Mouse (Mus musculus) adrenal gland, postnatal 14 days (tissue): ENCODE data around the gene Gse1. TPM values are rescaled to one million over a fixed set of nuclear protein-coding genes. Genes with fewer than 3 reads are reported as not detected.

Experiments
- DNase-seq: peaks from one replicate; pipeline ENCODE4 v3.0.0; 2021; ENCODE audit warnings: mixed read lengths
- total RNA-seq: library from RNA; stranded (reverse); gene quantifications from 2 replicates; pipeline ENCODE4 v1.2.3, GENCODE M21; 2021

Gse1 gene
- total RNA-seq, 1 experiment from 2014 or later, result 29.9 TPM

DNA sequence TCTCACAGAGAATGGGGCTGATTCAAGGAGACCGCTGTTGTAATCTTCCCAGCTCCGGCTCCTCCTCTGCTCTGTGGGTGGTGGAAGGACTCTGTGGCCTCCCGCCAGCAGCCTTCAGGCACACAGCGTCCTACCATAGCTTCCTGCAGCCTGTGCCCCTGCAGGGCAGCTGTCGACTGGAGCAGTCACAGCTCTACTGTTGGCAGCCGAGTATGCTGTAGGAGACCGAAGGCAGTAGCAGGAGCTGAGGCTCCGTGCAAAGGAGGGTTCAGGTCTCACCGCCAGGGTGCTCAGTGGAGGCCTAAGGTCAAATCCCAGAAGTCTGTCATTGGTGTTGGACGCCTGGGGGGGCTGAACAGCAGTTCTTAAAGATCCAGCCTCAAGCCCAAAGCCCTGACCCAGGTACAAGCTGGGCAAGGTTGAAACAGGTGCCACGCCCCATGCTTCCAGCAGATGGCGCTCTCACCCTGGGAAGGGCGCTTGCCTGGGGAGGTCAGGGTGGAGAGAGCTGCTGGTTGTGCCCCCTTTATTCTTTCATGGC lies 72.4 kb downstream of the Gse1 start:
- DNase-seq, result peak; percentile 90

DNA sequence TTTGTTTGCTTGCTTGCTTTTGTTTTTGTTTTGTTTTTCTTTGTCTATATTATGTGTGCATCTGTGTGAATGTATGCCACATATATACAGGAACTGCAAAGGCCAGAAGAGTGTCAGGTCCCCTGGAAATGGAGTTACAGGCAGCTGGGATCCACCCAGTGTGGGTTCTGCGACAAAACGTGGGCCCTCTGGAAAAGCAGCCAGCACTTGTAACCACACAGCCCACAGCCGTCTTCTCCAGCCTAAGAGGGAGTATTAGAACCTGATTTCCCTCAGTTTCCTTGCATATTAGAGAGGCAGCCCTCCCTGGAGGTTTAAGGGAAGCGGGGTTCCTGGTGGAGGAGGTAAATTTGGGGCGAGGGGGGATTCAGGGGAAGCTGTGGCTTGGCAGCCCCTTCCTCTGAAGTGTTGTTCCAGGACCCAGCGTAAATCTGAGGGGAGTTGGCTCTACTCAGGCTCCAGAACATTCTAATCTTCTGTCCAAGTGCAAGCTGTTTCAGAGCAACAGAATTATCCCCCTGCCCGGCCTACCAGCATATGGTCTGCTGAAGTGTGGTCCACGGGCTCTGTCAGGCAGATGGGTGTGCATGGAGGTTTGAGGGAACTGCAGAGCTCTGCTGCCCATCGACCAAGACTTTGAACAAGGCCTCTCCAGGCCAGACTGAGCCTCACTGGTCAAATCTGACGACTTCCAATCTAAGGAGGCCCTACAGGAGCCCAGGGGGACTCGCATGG lies 74.9 kb downstream of the Gse1 start:
- DNase-seq, result no peak

DNA sequence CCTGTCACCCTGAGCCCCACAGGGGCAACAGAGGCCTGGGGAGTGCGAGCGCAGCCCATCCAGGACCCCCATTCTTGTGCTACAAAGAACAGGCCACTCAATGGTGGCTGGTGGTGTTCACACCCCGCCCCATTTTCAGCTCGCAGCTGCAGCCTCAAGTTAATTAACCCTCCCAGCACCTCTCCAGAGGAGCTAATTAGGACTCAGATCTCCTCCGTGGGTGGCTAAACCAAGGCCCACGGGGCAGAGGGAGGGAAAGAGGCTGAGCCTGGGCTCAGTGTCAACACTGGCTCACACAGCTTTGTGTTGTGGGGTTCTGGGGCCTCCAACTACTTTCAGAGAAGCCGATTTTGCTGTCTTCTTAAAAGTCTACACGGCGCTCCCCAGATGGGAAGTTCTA lies 75.8 kb downstream of the Gse1 start:
- no peak for DNase-seq

DNA sequence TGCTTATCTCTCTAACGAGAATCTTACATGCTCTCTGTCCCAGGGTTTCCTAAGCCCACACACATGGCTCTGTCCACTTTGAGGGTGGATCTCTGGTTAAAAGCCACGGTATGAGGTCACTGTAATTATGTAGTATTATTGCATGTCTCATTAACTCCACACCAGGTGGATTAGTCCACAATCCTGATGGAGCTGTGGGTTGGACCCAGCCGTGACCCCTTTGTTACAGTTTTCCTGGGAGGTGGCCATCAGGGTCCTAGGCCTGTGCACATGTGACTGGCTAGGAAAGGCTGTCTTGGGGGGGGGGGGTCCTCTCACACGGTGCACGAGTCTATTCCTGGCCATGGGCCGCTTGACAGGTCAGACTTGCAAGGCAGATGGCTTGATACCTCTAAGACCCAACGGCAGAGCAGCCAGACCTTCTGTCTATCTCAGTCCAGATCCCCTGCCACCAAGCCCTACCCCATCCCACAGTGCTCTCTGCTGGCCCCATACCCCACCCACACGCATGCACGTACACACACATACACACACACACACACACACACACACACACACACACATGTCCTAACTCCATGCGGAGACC lies 77.6 kb downstream of the Gse1 start:
- DNase-seq, result no peak

DNA sequence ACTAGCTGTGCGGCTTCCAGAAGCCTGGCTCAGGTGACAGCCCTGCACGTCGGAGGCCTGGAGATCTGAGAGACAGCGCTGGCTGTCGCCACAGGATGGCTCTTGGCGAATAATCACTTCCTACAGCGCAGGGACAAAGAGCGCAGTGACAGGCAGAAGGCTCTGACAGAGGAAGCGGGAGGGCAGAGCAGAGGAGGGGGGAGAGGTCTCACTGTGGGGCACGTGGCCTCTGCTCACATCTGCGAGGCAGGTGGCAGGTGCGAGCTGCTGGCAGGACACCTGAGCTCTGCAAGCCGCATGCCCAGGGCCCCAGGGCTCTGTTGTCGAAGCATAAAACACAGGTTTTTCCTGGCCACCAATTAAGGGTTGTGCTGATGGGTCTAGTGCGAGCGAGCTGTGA lies 78.8 kb downstream of the Gse1 start:
- DNase-seq, result no peak

DNA sequence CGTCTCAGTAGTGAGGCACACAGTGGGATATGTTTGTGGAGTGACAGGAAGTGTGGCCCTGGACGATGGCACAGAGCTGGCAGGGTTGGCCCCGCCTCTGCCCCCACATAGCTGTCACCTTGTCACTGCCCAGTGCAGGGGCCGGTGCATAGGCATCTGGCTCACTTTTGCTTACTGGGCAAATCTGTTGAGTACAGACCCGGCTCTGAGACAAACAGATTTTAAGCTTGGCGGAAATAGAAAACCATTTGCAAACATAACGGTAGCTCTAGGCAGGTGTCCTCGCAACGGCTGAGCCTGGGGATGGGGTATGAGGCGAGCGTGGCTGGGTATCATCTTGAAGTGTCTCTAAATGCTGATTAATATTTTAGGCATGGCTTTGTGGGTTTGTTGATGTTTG lies 79.3 kb downstream of the Gse1 start:
- DNase-seq, result no peak

DNA sequence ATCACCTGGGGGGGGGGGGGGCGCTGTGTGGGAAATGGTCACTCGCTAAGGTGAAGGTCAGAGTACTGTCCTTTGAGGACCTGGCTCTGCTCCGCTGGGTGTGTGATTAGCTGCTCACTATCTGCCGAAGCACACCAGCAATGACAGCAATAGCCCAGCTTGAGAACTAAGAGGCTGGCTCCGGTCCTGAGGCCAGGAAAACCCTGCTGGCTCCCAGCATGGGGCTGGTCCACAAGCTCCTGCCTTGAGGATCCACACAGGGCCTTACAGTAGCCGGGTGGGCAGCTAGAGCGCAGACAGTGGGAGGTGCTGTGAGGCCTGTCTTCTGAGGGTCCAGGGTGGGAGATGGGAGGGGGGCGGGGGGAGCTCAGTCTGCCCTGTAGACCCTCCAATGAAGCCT lies 79.9 kb downstream of the Gse1 start:
- DNase-seq, result no peak

DNA sequence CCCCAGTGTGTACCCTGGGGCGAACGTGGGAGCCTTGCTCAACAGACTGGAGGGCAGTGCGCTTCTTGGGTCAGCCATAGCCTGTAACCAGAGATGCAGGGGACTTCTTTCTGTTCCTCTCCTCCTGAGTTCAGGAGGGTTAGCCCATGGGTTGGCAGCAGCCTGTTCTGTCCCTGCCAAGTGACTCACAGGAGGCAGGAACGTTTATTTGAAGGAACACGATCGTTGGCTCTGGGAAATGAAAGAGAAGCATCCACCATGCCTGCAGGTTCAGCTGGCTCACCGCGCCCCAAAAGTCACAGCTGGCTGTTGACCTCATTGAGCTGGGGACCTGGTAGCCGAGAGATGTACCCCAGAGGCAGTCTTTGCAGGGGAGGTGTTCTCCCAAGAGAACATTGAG lies 80.3 kb downstream of the Gse1 start:
- peak; percentile 77 for DNase-seq

DNA sequence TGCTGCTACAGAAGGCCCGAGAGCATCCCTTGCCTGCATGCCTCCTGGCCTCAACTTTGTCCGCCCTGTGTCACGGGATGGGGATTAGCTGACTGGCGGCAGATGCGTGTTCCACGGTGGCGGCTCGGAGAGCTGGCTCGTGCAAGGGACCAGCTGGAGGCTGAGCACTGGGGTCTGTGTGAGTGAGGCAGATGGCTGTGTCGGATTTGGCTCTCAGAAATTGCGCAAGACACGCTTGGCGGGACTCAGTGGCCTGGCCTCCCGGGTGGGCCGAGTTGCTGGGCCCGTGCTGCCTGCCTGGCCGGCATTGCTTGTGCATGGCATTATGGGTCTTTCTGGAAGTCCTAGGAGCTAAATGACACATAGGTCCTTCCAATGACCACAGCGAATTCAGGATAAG lies 81.1 kb downstream of the Gse1 start:
- DNase-seq, result peak; percentile 35

DNA sequence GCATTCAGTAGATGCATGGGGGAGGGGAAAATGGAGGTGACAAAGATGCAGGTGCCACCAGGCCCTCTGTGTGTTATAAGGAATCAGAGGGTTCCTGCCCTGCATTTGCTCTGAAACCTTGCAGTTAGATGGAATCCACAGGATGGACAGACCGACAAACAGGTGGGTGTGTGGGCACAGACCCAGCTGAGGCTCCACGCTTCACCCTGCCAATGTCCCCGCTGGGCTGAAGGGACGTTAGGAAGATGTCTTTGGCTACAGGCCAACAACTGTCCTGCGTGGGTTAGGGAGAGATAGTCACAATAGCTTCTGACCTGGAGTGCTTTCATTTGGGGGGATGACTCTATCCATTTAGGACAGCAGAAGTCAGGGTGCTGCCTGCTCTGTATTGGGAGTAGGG lies 81.8 kb downstream of the Gse1 start:
- no peak for DNase-seq

DNA sequence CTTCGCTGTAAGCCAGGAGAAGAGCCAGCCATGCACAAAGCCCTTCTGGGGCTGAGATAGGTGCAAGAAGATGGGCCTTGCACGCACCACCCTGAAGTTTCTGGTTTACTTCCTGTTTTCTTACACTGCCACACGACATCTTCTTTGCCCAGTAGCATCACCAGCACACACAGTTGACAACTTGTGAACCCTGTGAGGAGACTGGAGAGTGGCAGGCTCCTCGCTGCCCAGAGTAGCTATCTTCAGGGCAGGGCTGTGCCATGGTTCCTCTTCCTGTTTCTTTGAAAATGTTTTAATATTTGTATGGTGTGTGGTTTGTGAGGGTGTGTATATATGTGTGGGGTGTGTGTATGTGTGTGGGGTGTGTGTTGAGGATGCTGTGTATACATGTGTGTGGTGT lies 84.2 kb downstream of the Gse1 start:
- DNase-seq, result no peak

DNA sequence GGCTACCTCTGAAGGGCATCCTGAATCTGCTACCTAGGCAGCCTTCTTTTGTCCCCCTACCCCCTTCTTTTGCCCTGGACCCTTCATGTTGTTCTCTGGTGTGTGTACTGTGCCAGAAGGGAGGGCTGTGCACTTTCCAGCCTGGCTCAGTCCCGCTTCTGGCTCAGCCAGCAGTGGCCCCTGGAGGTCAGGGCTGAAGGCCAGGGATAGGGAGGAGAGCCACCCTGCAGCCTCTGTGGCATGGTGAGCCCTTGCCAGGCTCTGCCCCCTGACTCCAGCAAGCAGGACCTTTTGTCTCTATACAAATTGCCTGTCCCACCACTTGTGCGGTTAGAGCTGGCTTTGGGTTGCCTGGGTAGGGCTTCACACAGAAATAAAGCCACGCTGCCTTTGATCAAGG lies 85.4 kb downstream of the Gse1 start:
- DNase-seq, result peak; percentile 59

DNA sequence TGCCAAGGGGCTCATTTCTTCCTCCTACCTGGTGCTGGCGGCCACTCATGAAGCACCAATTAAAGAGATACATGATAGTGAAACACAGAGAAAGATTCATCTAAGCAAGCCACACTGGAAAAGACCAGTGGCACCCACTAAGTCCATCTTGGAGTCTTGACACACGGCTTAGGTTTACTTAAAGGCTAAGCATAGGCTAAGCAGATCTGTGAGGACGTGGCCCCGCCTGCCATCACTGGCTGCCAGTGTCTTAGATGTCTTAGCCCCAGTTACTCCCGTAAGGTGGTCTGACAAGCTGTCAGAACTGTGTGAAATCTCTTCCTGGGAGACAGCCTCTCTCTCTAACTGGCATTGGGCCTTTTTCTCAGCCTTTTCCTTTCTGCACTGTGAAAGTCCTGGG lies 86.7 kb downstream of the Gse1 start:
- DNase-seq, result no peak

DNA sequence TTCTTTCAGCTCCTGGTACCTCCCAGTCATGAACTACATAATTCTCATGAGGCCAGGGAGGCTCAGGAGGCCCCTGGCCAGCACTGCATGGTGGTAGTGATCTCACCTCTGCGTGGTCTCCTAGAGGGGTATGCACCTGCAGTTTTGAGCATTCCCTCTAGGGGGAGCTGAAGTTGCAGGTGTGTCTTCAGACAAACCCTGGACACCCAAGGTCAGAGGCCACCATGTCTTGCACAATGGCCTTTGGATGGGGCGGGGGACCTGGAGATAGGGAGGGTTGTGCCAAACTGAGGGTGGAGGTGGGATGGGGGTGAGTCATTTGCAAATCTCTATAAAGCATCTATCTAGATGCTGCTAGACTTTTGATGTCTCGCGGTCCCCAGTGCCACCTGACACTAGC lies 87.4 kb downstream of the Gse1 start:
- no peak for DNase-seq

DNA sequence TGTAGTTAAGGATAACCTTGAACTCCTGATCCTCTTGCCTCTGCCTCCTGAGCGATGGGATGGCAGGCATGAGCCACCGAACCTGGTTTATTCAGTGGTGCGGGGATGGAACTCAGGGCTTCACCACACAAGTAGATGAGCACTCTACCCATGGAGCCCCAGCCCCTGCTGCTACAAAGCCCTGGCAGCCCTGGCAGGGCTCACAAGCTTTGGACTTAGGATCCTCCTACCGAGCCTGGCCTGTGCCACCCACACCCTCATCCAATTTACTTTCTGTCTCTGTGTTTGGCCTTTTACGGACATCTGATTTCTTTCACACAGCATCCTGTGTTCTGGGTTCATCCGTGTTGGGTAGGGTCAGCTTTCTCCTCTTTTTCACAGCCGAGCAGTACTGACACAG lies 88.5 kb downstream of the Gse1 start:
- no peak for DNase-seq

DNA sequence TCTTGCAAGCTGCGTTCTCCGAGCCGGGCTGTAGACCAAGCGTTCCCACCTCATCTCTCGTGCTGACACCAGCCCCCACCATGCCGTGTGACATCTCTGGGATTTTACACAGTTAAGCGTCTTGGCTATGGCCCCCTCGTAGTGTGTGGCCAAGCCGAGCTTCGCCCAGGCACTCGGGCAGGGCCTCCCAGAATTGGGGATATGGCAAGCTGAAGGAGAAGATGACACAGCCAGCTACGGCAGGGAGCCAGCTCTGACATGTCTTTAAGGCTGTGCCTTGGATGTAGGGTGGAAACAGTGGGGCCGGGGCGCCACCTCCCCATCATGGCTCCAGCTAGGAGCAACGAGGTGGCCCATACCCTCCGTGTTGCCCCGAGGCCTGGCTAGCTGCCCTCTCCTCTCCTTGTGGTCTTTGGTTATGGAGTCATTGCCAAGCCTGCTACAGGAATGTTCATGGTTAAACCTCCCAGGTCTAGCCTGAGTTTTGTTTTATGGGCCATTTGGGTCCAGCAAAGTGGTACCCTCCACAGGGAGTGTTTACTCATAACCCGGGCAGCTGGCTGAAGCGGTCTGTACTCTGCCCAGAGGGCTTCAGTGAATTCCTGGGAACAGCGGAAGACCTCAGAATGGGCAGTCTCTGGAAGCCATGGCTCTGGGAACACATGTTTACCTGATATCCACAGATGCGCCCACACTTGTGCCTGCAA lies 89.0 kb downstream of the Gse1 start:
- no peak for DNase-seq

DNA sequence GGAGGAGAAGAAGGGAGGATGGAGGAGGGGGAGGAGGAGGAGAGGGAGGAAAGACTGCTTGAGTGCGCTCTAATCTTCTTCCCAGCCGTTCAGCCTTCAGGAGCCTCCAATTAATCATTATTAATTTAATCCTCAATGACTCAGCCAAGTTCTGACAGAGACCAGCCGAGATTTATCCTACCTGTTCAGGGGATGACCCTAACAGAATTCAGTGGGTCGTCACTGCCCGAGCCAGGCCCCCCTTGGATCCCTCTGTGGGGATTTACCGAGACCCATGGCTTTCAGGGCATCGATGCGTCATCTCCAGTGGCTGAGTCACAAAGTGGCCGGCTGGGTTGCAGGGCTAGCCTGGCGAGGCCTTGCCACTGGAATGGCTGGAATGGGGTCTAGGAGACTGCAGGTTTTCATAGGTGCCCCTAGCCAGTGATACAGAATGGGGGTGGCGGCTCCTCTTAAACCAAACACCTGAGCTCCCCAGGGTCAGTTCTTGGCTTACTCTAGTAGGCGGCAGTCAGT lies 90.3 kb downstream of the Gse1 start:
- peak; percentile 67 for DNase-seq

DNA sequence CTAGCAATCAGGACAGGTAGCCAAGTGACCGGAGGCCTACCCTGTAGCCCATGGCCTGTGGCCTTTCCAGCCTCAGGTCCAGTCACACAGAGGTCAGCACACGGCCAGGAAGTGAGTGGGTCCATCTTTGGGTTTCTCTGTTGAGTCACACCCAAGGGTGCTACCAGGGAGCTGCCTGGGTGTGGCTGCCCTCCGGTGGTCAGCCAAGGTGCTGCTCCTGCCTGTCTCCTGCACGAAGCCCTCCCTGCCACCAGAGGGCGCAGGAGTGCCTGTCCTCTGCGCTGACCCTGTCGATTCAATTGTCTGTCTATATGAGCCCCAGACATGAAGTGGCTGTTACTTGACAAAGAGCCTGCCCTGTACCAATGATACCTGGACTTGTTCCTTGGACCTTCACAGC lies 91.2 kb downstream of the Gse1 start:
- DNase-seq, result peak; percentile 91

DNA sequence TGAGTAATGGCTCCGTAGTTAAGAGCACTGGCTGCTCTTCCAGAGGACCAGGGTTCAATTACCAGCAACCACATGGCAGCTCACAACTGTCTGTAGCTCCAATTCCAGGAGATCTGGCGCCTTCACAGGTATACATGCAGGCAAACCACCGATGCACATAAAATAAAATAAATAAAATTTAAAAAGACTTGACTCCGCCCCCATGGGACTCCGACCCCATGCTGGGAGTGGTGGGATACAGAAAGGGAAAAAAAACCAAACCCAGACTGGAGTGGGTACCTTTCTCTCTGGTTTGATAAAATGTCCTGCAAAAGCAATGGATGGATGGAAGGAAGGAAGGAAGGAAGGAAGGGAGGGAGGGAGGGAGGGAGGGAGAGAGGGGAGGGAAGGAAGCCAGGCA lies 91.9 kb downstream of the Gse1 start:
- no peak for DNase-seq

DNA sequence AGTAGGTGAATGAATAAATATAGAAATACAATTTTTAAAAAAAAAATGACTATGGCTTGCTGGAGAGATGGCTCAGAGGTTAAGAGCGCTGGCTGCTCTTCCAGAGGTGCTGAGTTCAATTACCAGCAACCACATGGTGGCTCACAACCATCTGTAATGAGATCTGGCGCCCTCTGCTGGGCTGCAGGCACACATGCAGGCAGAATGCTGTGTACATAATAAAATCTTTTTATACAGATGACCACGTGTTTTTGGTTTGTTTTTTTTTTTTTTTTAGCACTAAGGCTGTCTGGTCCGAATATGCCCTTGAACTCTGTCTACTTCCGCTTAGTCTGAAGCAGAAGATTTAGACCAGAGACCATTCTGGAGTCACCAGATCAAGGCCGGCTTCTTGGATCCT lies 93.5 kb downstream of the Gse1 start:
- peak; percentile 68 for DNase-seq

DNA sequence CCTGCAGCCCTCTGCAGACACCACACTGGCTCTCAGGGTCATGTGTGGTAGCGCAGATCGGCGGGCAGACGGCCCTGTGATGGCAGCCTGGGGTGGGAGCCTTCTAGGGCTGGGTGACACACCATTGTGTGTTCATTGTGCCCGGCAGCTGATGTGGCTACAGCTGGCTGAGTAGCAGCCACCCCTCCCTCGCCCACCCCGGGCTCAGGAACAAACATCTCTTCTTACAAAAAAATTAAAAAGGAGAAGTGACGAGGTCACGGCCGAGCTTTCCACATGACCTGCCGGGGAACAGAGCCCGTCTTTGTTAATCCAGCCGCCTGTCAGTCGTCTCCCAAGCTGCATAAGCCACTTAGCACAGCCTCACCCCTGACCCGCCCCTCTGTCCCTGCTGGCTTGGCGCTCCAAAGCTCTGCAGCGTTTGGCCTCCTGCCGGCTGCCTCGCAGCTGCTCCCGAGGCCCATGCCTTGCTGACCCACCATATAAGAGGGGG lies 94.7 kb downstream of the Gse1 start:
- DNase-seq, result peak; percentile 77

DNA sequence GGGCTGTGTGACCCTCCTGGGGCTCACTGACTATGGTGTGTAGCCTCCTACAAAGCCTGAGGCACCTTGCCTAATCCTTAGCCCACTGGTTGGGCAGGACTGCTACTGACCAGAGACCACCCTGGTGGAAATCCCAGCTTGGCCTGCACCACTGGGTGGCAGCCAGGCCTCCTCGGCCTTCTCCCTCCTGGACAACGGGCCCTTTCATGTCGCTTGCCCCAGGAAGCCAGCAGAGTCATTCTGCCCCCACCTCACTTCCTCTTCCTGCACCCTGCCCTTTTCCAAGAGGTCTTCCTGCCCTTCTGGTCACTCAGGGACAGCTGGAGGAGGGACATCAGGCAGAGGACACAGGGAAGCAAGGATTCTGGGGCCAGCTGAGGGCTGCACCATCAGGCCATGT lies 96.3 kb downstream of the Gse1 start:
- peak; percentile 58 for DNase-seq

DNA sequence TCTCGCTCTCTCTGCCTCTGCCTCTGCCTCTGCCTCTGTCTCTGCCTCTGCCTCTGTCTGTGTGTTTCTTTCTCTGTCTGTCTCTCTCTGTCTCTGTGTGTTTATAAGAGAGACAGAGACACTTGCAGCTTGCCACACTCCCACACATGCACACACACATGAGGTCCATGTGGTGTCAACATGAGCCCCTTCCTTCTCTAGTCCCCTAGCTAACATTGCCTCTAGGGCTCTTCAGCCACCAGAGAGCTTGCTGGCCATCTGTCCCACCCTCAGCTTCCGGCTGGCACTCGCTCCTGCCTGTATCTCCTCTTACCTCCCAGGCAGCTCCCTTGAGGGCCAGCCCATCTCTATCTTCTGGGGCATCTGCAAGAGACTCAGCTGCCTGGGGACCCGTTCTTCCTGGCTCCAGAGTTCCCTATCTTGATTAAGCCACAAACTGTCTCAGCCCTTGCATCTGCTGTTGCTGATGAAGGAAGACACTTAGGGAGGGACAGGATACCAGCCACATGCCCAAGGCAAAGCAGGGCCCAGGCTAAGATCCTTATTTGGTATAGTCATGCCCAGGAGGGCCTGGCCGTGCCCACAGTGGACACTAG lies 97.0 kb downstream of the Gse1 start:
- DNase-seq, result no peak
